Mouse (Mus musculus): ENCODE data around the gene Mrap.

Gene Mrap

GRCm38 (mm10) chr16:90753386-90753941 lies 15.5 kb downstream of the Mrap start:
- DNase-seq (ENCODE audit: inconsistent ontology term), result no peak

GRCm38 (mm10) chr16:90759335-90759734 lies 21.3 kb downstream of the Mrap start:
- DNase-seq (ENCODE audit: inconsistent ontology term), result no peak

GRCm38 (mm10) chr16:90760515-90760914 lies 22.5 kb downstream of the Mrap start:
- DNase-seq (ENCODE audit: inconsistent ontology term), result no peak

- DNase-seq (ENCODE audit: inconsistent ontology term), result no peak
These were observed 27.3 kb downstream of the Mrap start for GRCm38 (mm10) chr16:90765195-90765877.

GRCm38 (mm10) chr16:90766919-90767454 lies 29.0 kb downstream of the Mrap start:
- DNase-seq (ENCODE audit: inconsistent ontology term), result no peak

- no peak for DNase-seq (ENCODE audit: inconsistent ontology term)
These were observed 36.2 kb downstream of the Mrap start for GRCm38 (mm10) chr16:90774216-90774615.

GRCm38 (mm10) chr16:90774646-90775045 lies 36.6 kb downstream of the Mrap start:
- DNase-seq (ENCODE audit: inconsistent ontology term), result no peak

- no peak for DNase-seq (ENCODE audit: inconsistent ontology term)
These were observed 38.0 kb downstream of the Mrap start for GRCm38 (mm10) chr16:90775946-90776520.

GRCm38 (mm10) chr16:90779783-90780182 lies 41.8 kb downstream of the Mrap start:
- no peak for DNase-seq (ENCODE audit: inconsistent ontology term)

GRCm38 (mm10) chr16:90783302-90783701 lies 45.3 kb downstream of the Mrap start:
- DNase-seq (ENCODE audit: inconsistent ontology term), result no peak

GRCm38 (mm10) chr16:90785257-90785656 lies 47.2 kb downstream of the Mrap start:
- no peak for DNase-seq (ENCODE audit: inconsistent ontology term)

- no peak for DNase-seq (ENCODE audit: inconsistent ontology term)
These were observed 50.6 kb downstream of the Mrap start for GRCm38 (mm10) chr16:90788580-90788979.

- no peak for DNase-seq (ENCODE audit: inconsistent ontology term)
These were observed 52.9 kb downstream of the Mrap start for GRCm38 (mm10) chr16:90790946-90791345.

- DNase-seq (ENCODE audit: inconsistent ontology term), result no peak
These were observed 54.1 kb downstream of the Mrap start for GRCm38 (mm10) chr16:90792066-90792465.

GRCm38 (mm10) chr16:90792500-90792899 lies 54.5 kb downstream of the Mrap start:
- no peak for DNase-seq (ENCODE audit: inconsistent ontology term)

- DNase-seq (ENCODE audit: inconsistent ontology term), result no peak
These were observed 56.7 kb downstream of the Mrap start for GRCm38 (mm10) chr16:90794708-90795107.

- no peak for DNase-seq (ENCODE audit: inconsistent ontology term)
These were observed 60.4 kb downstream of the Mrap start for GRCm38 (mm10) chr16:90798446-90798845.

- no peak for DNase-seq (ENCODE audit: inconsistent ontology term)
These were observed 60.8 kb downstream of the Mrap start for GRCm38 (mm10) chr16:90798848-90799247.
